Mouse (Mus musculus): ENCODE data around the gene Ghrh.

DNA sequence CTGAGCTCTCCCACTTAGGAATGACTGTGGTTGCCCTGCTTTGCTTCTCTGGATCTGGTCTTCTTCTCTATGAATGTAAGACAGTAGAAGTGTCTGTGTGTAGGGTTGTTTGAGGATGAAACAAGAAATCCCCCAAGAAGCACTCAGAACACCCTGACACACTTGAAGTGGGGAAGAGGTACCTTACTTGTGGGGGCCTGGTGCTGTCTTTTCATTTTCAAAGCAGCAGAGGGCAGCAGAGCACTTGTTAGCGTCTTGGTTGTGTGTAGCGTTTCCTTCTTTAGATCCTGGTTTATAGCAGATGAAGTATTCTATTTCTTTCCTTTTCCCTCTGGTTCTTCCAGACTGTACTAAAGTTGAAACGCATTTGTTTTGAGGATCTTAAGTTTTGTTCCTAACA, 59.8 kb downstream of the Ghrh start:
- TF ChIP-seq CTCF (IDR thresholded peaks at IDR 0.05; ENCODE audit: borderline replicate concordance, extremely low read depth, insufficient read depth, insufficient read length) (peak; percentile 72; the same call in 1 of the 2 replicates), POLR2A (IDR thresholded peaks at IDR 0.05; ENCODE audit: borderline replicate concordance, extremely low read depth, insufficient read depth, insufficient read length, poor library complexity, severe bottlenecking) (no peak)

All from brain, embryonic 14.5 days (tissue).